Mouse (Mus musculus) small intestine, adult 2 months (tissue): ENCODE results near the gene Vmn1r166.
"Not testable (repeated sequence)": the region's sequence is repeated elsewhere in the genome, so short reads cannot be mapped to it uniquely, and the experiment has no call there.

ENCODE experiments used
- CTCF ChIP-seq: fragments of 200-500 bp; IDR thresholded peaks from 2 replicates; pipeline ENCODE4 v1.5.1; 2012; ENCODE audit warnings: low read depth, mild to moderate bottlenecking, control low read depth, inconsistent platforms, low read length, moderate library complexity, mixed read lengths; ENCODE audit not compliant: insufficient replicate concordance, insufficient read length; ENCODE audit errors: extremely low read depth
- POLR2A ChIP-seq: fragments of 200-500 bp; IDR thresholded peaks from 2 replicates; pipeline ENCODE4 v1.6.1; 2012; ENCODE audit warnings: low read depth, mild to moderate bottlenecking, control low read depth, inconsistent platforms, low read length, moderate library complexity

GRCm38 (mm10) chr7:23217032-23217431 is 34.5 kb downstream of the Vmn1r166 start, which contains the start of gene Vmn1r165:
- TF ChIP-seq POLR2A, CTCF: not testable (repeated sequence)
